Mouse (Mus musculus) right cerebral cortex, postnatal 10 days (tissue): Measurements from ENCODE around the gene Mrpl45.

Source experiments
- DNase-seq, 2 experiments: peaks; one replicate each; pipeline ENCODE4 v3.0.0; 2021; ENCODE audit warnings: low spot score in 2 of 2

Gene Mrpl45

GRCm38 (mm10) chr11:97333044-97333443 is 17.5 kb downstream of the Mrpl45 start:
- DNase-seq, result no peak

- no peak for DNase-seq
These were observed 18.4 kb downstream of the Mrpl45 start for GRCm38 (mm10) chr11:97333896-97334295.

GRCm38 (mm10) chr11:97334400-97334799 is 18.9 kb downstream of the Mrpl45 start:
- no peak for DNase-seq

GRCm38 (mm10) chr11:97336238-97336637 is 20.7 kb downstream of the Mrpl45 start:
- DNase-seq, result no peak

GRCm38 (mm10) chr11:97336751-97337345 is 21.3 kb downstream of the Mrpl45 start:
- DNase-seq, result no peak

- DNase-seq, result no peak
These were observed 21.8 kb downstream of the Mrpl45 start for GRCm38 (mm10) chr11:97337363-97337762.

GRCm38 (mm10) chr11:97338302-97338976 is 22.9 kb downstream of the Mrpl45 start:
- no peak for DNase-seq

- DNase-seq, result peak; percentile 84 to 87
These were observed 23.4 kb downstream of the Mrpl45 start for GRCm38 (mm10) chr11:97338977-97339315.

GRCm38 (mm10) chr11:97343175-97343574 is 27.7 kb downstream of the Mrpl45 start:
- DNase-seq, result no peak

- DNase-seq, result no peak
These were observed 28.1 kb downstream of the Mrpl45 start for GRCm38 (mm10) chr11:97343619-97344018.

GRCm38 (mm10) chr11:97345446-97345845 is 29.9 kb downstream of the Mrpl45 start:
- DNase-seq, result no peak

- DNase-seq, result peak; percentile 62 to 67
These were observed 30.9 kb downstream of the Mrpl45 start for GRCm38 (mm10) chr11:97346383-97346782.

GRCm38 (mm10) chr11:97347291-97347690 is 31.8 kb downstream of the Mrpl45 start:
- no peak for DNase-seq

GRCm38 (mm10) chr11:97350035-97350434 is 34.5 kb downstream of the Mrpl45 start:
- peak; percentile 85 to 88 for DNase-seq

GRCm38 (mm10) chr11:97352027-97352684 is 36.6 kb downstream of the Mrpl45 start, which contains the start of gene Gpr179:
TSS of gene Gpr179 (minus strand) at chr11:97352077.
- DNase-seq, result peak in 1 of 2 experiments; percentile 55

- no peak for DNase-seq
These were observed 37.5 kb downstream of the Mrpl45 start for GRCm38 (mm10) chr11:97352935-97353597.

GRCm38 (mm10) chr11:97354646-97355045 is 39.1 kb downstream of the Mrpl45 start:
- DNase-seq, result no peak

- no peak for DNase-seq
These were observed 39.7 kb downstream of the Mrpl45 start for GRCm38 (mm10) chr11:97355247-97355646.

- DNase-seq, result peak in 1 of 2 experiments; percentile 77
These were observed 42.1 kb downstream of the Mrpl45 start for GRCm38 (mm10) chr11:97357663-97358062.

- peak; percentile 97 to 98 for DNase-seq
These were observed 46.6 kb downstream of the Mrpl45 start, which contains the start of gene Socs7 for GRCm38 (mm10) chr11:97361948-97362648. TSS of gene Socs7 (plus strand) at chr11:97362551.

GRCm38 (mm10) chr11:97362649-97362942 is 47.1 kb downstream of the Mrpl45 start:
- peak in 1 of 2 experiments; percentile 45 for DNase-seq
